Mouse (Mus musculus) thymus, postnatal 0 days (tissue): ENCODE data around the gene Olfr1198. TPM values are rescaled to one million over a fixed set of nuclear protein-coding genes. Genes with fewer than 3 reads are reported as not detected.

Experiments used
- DNase-seq: peaks from one replicate; pipeline ENCODE4 v3.0.0-alpha.2; 2015; ENCODE audit warnings: low spot score
- polyA plus RNA-seq: library from polyadenylated mRNA; unstranded; fragments of >200 nt; fragmentation: Nextera tagmentation; extraction: Ambion mirVana; gene quantifications from 2 replicates; pipeline ENCODE4 v1.2.1, GENCODE M21; 2015

Gene Olfr1198
- not detected in 2 replicates for polyA plus RNA-seq

DNA sequence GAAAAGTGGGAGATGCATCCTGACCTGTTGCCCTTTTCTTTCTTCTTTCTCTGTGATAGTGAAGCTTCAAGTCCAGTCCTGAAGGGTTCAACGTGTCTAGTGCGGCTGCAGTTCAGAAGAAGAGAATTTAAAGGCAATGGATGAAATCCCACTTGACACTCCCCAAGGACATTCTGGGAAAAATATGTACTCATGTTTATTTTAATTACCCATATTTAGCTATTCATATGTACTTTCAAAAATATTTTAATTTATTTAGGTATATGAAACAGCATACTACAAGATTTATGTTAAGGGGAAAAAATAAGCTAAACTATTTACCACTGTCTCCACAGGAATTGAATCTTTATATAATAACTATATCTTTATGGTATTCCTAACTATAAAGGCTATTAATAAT is at the start of gene Olfr1198:
TSS of gene Olfr1198 (minus strand) at position 101 of the 400 bp plus-strand sequence.
- no peak for DNase-seq

DNA sequence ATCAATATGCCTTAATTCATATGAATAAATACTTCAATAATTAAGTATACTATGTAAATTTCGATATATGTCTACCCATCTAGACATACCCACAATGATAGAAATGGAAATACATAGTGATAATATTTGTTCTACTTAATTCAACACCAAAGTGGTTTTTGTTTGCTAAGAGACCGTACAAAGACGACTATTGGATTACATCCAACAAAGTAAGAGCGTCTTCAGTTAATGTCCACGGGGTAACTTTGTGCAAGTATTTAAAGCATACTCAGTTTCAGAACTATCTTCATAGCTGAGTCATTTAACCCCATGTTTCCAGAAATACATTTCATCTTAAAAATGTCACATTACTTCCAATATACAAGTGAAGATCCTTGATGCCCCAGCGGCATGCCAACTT is 41.6 kb upstream of the Olfr1198 start, which contains the start of gene Olfr1201:
TSS of gene Olfr1201 (plus strand) at position 301 of the 400 bp plus-strand sequence.
- DNase-seq = no peak

- DNase-seq = no peak
Measured at GRCm38 (mm10) chr2:88770388-88770787, 19.2 kb upstream of the Olfr1198 start, which contains the start of gene Olfr1200. Olfr1200 (minus strand) TSS chr2:88770488.

- no peak for DNase-seq
Measured at GRCm38 (mm10) chr2:88760369-88760768, 9.2 kb upstream of the Olfr1198 start, which contains the start of gene Olfr1199. Olfr1199 (minus strand) TSS chr2:88760469.

- no peak for DNase-seq
Measured at GRCm38 (mm10) chr2:88743379-88743778, 7.8 kb downstream of the Olfr1198 start.

- no peak for DNase-seq
Measured at GRCm38 (mm10) chr2:88732266-88732665, 18.9 kb downstream of the Olfr1198 start, which contains the start of gene Olfr1197. Olfr1197 (minus strand) TSS chr2:88732366.

DNA sequence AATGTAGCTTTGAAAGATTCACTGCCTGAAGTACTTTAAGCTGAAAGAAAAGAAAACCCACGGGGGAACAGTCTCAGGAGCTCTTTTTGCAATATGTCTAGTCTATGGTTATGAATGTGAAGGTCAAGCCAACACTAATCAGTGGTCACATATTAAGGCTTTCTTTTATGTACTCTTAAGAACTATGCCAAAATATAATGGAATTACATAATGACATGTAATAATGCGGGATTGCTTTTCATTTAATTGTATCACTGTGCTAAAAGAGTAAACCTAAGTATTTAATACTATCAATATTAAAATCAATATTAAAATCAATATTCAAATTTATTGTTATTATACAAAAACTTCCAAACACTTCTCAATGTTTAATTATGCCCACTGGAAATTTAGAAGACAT is 46.7 kb downstream of the Olfr1198 start, which contains the start of gene Olfr1196:
TSS of gene Olfr1196 (minus strand) at position 101 of the 400 bp plus-strand sequence.
- DNase-seq = no peak

Other genes with a start within 250 kb of the Olfr1198 start
- not detected in 2 replicates for gene Olfr1186, start 232.8 kb downstream of the Olfr1198 start, polyA plus RNA-seq
- gene Olfr1188, start 194.4 kb downstream of the Olfr1198 start, polyA plus RNA-seq = not detected in 2 replicates
- not detected in 2 replicates for gene Olfr1189, start 164.9 kb downstream of the Olfr1198 start, polyA plus RNA-seq
- gene Olfr1191-ps1, start 110.8 kb downstream of the Olfr1198 start, polyA plus RNA-seq = not detected in 2 replicates
- not detected in 2 replicates for gene Olfr1192-ps1, start 102.9 kb downstream of the Olfr1198 start, polyA plus RNA-seq
- gene Olfr1193, start 75.7 kb downstream of the Olfr1198 start, polyA plus RNA-seq = not detected in 2 replicates
- gene Olfr1195, start 62.2 kb downstream of the Olfr1198 start, polyA plus RNA-seq = not detected in 2 replicates
- gene Olfr1196, start 46.8 kb downstream of the Olfr1198 start, polyA plus RNA-seq = not detected in 2 replicates
- gene Olfr1197, start 19.0 kb downstream of the Olfr1198 start, polyA plus RNA-seq = not detected in 2 replicates
- gene Olfr1199, start 9.1 kb upstream of the Olfr1198 start, polyA plus RNA-seq = not detected in 2 replicates
- gene Olfr1200, start 19.1 kb upstream of the Olfr1198 start, polyA plus RNA-seq = not detected in 2 replicates
- not detected in 2 replicates for gene Olfr1201, start 41.7 kb upstream of the Olfr1198 start, polyA plus RNA-seq
- gene Olfr1202, start 63.1 kb upstream of the Olfr1198 start, polyA plus RNA-seq = not detected in 2 replicates
- gene Olfr1205, start 78.4 kb upstream of the Olfr1198 start, polyA plus RNA-seq = not detected in 2 replicates
- gene Olfr1204, start 97.9 kb upstream of the Olfr1198 start, polyA plus RNA-seq = not detected in 2 replicates
- not detected in 2 replicates for gene Olfr1206, start 111.9 kb upstream of the Olfr1198 start, polyA plus RNA-seq
- gene Olfr1208, start 150.9 kb upstream of the Olfr1198 start, polyA plus RNA-seq = not detected in 2 replicates
- not detected in 2 replicates for gene Olfr1209, start 163.8 kb upstream of the Olfr1198 start, polyA plus RNA-seq
- not detected in 2 replicates for gene Olfr1211, start 186.7 kb upstream of the Olfr1198 start, polyA plus RNA-seq
- gene Olfr1212, start 202.6 kb upstream of the Olfr1198 start, polyA plus RNA-seq = not detected in 2 replicates
- not detected in 2 replicates for gene Gm13762, start 228.9 kb upstream of the Olfr1198 start, polyA plus RNA-seq
- gene Olfr1214, start 241.3 kb upstream of the Olfr1198 start, polyA plus RNA-seq = not detected in 2 replicates